Mouse (Mus musculus) heart, postnatal 0 days (tissue): ENCODE measurements around the gene Sik3. TPM values are rescaled to one million over a fixed set of nuclear protein-coding genes. Genes with fewer than 3 reads are reported as not detected.
"Not testable (repeated sequence)": the region's sequence is repeated elsewhere in the genome, so short reads cannot be mapped to it uniquely, and the experiment has no call there.

ENCODE experiments used
- ATAC-seq: fragments of 200-750 bp; cut with Nextera tagmentation; 2 replicates; pipeline ENCODE4 v1.8.0; 2017; ENCODE audit warnings: low read depth, moderate number of reproducible peaks, moderate library complexity; ENCODE audit not compliant: insufficient read depth
- DNase-seq: peaks from one replicate; pipeline ENCODE4 v3.0.0-alpha.2; 2016; ENCODE audit warnings: low spot score
- H3K27ac ChIP-seq: fragments of 300-500 bp; sonication (generic); 2 replicates; pipeline ENCODE4 v1.5.1; 2014; ENCODE audit warnings: low read depth, mild to moderate bottlenecking
- H3K27me3 ChIP-seq: fragments of 300-500 bp; sonication (generic); 2 replicates; pipeline ENCODE4 v1.6.1; 2014; ENCODE audit warnings: low read length, mixed read lengths; ENCODE audit not compliant: control insufficient read depth, insufficient read depth
- H3K36me3 ChIP-seq: fragments of 300-500 bp; sonication (generic); replicated peaks from 2 replicates; pipeline ENCODE4 v1.6.1; 2014; ENCODE audit warnings: low read length, mixed read lengths; ENCODE audit not compliant: control insufficient read depth, insufficient read depth
- H3K4me1 ChIP-seq: fragments of 300-500 bp; sonication (generic); 2 replicates; pipeline ENCODE4 v1.6.1; 2014; ENCODE audit warnings: antibody characterized with exemption; ENCODE audit not compliant: control insufficient read depth, insufficient read depth
- H3K4me2 ChIP-seq: fragments of 300-500 bp; sonication (generic); 2 replicates; pipeline ENCODE4 v1.6.1; 2014; ENCODE audit warnings: low read depth, mild to moderate bottlenecking, low read length, moderate library complexity
- H3K4me3 ChIP-seq: fragments of 300-500 bp; sonication (generic); 2 replicates; pipeline ENCODE4 v1.5.1; 2014; ENCODE audit warnings: low read depth, low read length
- H3K9ac ChIP-seq: fragments of 300-500 bp; sonication (generic); replicated peaks from 2 replicates; pipeline ENCODE4 v1.6.1; 2014; ENCODE audit warnings: low read depth, low read length, mixed read lengths
- H3K9me3 ChIP-seq: fragments of 300-500 bp; sonication (generic); replicated peaks from 2 replicates; pipeline ENCODE4 v1.6.1; 2016; ENCODE audit warnings: low read length; ENCODE audit not compliant: control insufficient read depth
- CTCF ChIP-seq: IDR thresholded peaks from 2 replicates; pipeline ENCODE4 v1.5.1; 2016; ENCODE audit warnings: antibody characterized with exemption, control low read depth, low read depth
- EP300 ChIP-seq: IDR thresholded peaks from 2 replicates; pipeline ENCODE4 v1.6.1; 2016; ENCODE audit warnings: antibody characterized with exemption, low read depth
- WGBS: fragments of 180-500 bp; shearing (Covaris S2); extraction: QIAGEN DNeasy Blood & Tissue Kit; methylation state at CpG from one replicate; pipeline ENCODE4 v1.1.7; 2014; 5-methylcytosine and 5-hydroxymethylcytosine counted together
- polyA plus RNA-seq: library from polyadenylated mRNA; unstranded; fragments of >200 nt; fragmentation: Nextera tagmentation; extraction: Ambion mirVana; gene quantifications from 2 replicates; pipeline ENCODE4 v1.2.1, GENCODE M21; 2015
- total RNA-seq: library from RNA; depleted of rRNA; stranded (reverse); fragments of >200 nt; gene quantifications from 2 replicates; pipeline ENCODE4 v1.2.3, GENCODE M21; 2014; ENCODE audit warnings: low replicate concordance

The Sik3 gene
- total and polyA plus RNA-seq, 2 experiments from 2014 or later: 13.1 to 35.3 TPM

- 78% methylated on average over 4 of the region's 4 CpGs for WGBS
- H3K4me3 ChIP-seq: no peak overlapping the region
- H3K9me3 ChIP-seq: no peaks in the 10 kb centered on the region
- no peaks in the 10 kb centered on the region for H3K27me3 ChIP-seq
- H3K4me2 ChIP-seq: no peak overlapping the region
- H3K9ac ChIP-seq: no peak overlapping the region
- ATAC-seq: no peak
- peaks cover 23% of the 10 kb centered on the region for H3K36me3 ChIP-seq
- no peak for DNase-seq
- peaks cover 16% of the 10 kb centered on the region for H3K4me1 ChIP-seq
- peak overlapping the region; percentile 80; the same call in 1 of the 2 replicates for H3K27ac ChIP-seq
- TF ChIP-seq EP300 (no peak), CTCF (no peak)
These were observed 108.9 kb downstream of the Sik3 start for GRCm38 (mm10) chr9:46121486-46121885.

- Histone ChIP-seq H3K36me3 (peaks cover 29% of the 10 kb centered on the region), H3K4me3 (no peak overlapping the region), H3K27me3 (no peaks in the 10 kb centered on the region), H3K9me3 (no peaks in the 10 kb centered on the region), H3K4me2 (peak overlapping the region; percentile 16; the same call in 1 of the 2 replicates), H3K27ac (peak overlapping the region; percentile 80), H3K4me1 (peaks cover 16% of the 10 kb centered on the region), H3K9ac (no peak overlapping the region)
- 0 out of 2 replicates have a peak, but pooled peaks have one; percentile 28 for TF ChIP-seq EP300
- no peak for TF ChIP-seq CTCF
- no peak for ATAC-seq
- DNase-seq: no peak
- 53% methylated on average over 9 of the region's 9 CpGs for WGBS
These were observed 110.1 kb downstream of the Sik3 start for GRCm38 (mm10) chr9:46122731-46123130.

- Histone ChIP-seq H3K9me3 (no peaks in the 10 kb centered on the region), H3K27ac (no peak overlapping the region), H3K27me3 (no peaks in the 10 kb centered on the region), H3K4me2 (no peak overlapping the region), H3K9ac (no peak overlapping the region), H3K4me1 (no peaks in the 10 kb centered on the region), H3K4me3 (no peak overlapping the region), H3K36me3 (peaks cover 49% of the 10 kb centered on the region)
- ATAC-seq (no peak), DNase-seq (no peak)
- 89% methylated on average over 2 of the region's 2 CpGs for WGBS
- TF ChIP-seq EP300: no peak
- no peak for TF ChIP-seq CTCF
These were observed 113.7 kb downstream of the Sik3 start for GRCm38 (mm10) chr9:46126295-46126694.

- Histone ChIP-seq H3K4me1 (no peaks in the 10 kb centered on the region), H3K9ac (no peak overlapping the region), H3K9me3 (no peaks in the 10 kb centered on the region), H3K4me2 (no peak overlapping the region), H3K4me3 (no peak overlapping the region), H3K27ac (no peak overlapping the region), H3K27me3 (no peaks in the 10 kb centered on the region), H3K36me3 (peaks cover 57% of the 10 kb centered on the region)
- TF ChIP-seq EP300 (no peak), CTCF (no peak)
- no peak for DNase-seq
- 87% methylated on average over 5 of the region's 5 CpGs for WGBS
- ATAC-seq: no peak
These were observed 114.7 kb downstream of the Sik3 start for GRCm38 (mm10) chr9:46127326-46127725.

GRCm38 (mm10) chr9:46129241-46129640 is 116.6 kb downstream of the Sik3 start:
- Histone ChIP-seq H3K9ac (no peak overlapping the region), H3K9me3 (no peaks in the 10 kb centered on the region), H3K36me3 (peaks cover 46% of the 10 kb centered on the region), H3K27ac (no peak overlapping the region), H3K4me3 (no peak overlapping the region), H3K27me3 (no peaks in the 10 kb centered on the region), H3K4me1 (no peaks in the 10 kb centered on the region), H3K4me2 (no peak overlapping the region)
- TF ChIP-seq EP300: no peak
- TF ChIP-seq CTCF: no peak
- ATAC-seq (no peak), DNase-seq (no peak)
- 73% methylated on average over 2 of the region's 2 CpGs for WGBS

- not testable (repeated sequence) for H3K27me3 ChIP-seq, ATAC-seq, H3K4me2 ChIP-seq, H3K27ac ChIP-seq, H3K4me3 ChIP-seq, H3K4me1 ChIP-seq, DNase-seq, H3K9ac ChIP-seq, H3K9me3 ChIP-seq
- H3K36me3 ChIP-seq: peaks cover 27% of the 10 kb centered on the region
These were observed 120.2 kb downstream of the Sik3 start for GRCm38 (mm10) chr9:46132821-46133220.
